Mouse (Mus musculus) hindbrain, embryonic 10.5 days (tissue): ENCODE data around the gene Ncoa1. TPM values are rescaled to one million over a fixed set of nuclear protein-coding genes. Genes with fewer than 3 reads are reported as not detected.
"Not testable (repeated sequence)": the region's sequence is repeated elsewhere in the genome, so short reads cannot be mapped to it uniquely, and the experiment has no call there.

ENCODE experiments used
- DNase-seq: peaks from one replicate; pipeline ENCODE4 v3.0.0-alpha.2; 2017; ENCODE audit warnings: low spot score
- H3K27ac ChIP-seq: fragments of 300-500 bp; sonication (generic); 2 replicates; pipeline ENCODE4 v1.5.1; 2016; ENCODE audit warnings: mild to moderate bottlenecking, moderate library complexity
- H3K27me3 ChIP-seq: fragments of 300-500 bp; sonication (generic); 2 replicates; pipeline ENCODE4 v1.6.1; 2016; ENCODE audit warnings: mild to moderate bottlenecking; ENCODE audit not compliant: poor library complexity, insufficient read depth, severe bottlenecking
- H3K36me3 ChIP-seq: fragments of 300-500 bp; sonication (generic); 2 replicates; pipeline ENCODE4 v1.6.1; 2016; ENCODE audit warnings: mild to moderate bottlenecking, moderate library complexity
- H3K4me1 ChIP-seq: fragments of 300-500 bp; sonication (generic); replicated peaks from 2 replicates; pipeline ENCODE4 v1.6.1; 2016; ENCODE audit warnings: mild to moderate bottlenecking
- H3K4me3 ChIP-seq: fragments of 300-500 bp; sonication (generic); 2 replicates; pipeline ENCODE4 v1.5.1; 2016; ENCODE audit warnings: mild to moderate bottlenecking, moderate library complexity
- H3K9me3 ChIP-seq: fragments of 300-500 bp; sonication (generic); 2 replicates; pipeline ENCODE4 v1.6.1; 2016; ENCODE audit warnings: mild to moderate bottlenecking, moderate library complexity
- WGBS: fragments of 180-500 bp; shearing (Covaris S2); methylation state at CpG from one replicate; pipeline ENCODE4 v1.1.7; 2016; 5-methylcytosine and 5-hydroxymethylcytosine counted together
- polyA plus RNA-seq: library from polyadenylated mRNA; unstranded; fragments of >200 nt; fragmentation: Nextera tagmentation; extraction: Ambion mirVana; gene quantifications from 2 replicates; pipeline ENCODE4 v1.2.1, GENCODE M21; 2016

The Ncoa1 gene
- polyA plus RNA-seq, 1 experiment from 2014 or later: 2.8 TPM

- Histone ChIP-seq H3K36me3 (no peaks in the 10 kb centered on the region), H3K9me3 (no peaks in the 10 kb centered on the region), H3K27ac (no peak overlapping the region), H3K27me3 (no peaks in the 10 kb centered on the region), H3K4me1 (peaks cover 8% of the 10 kb centered on the region), H3K4me3 (no peak overlapping the region)
- 88% methylated on average over 4 of the region's 4 CpGs for WGBS
- DNase-seq: no peak
Measured at GRCm38 (mm10) chr12:4376475-4376874, 100.5 kb downstream of the Ncoa1 start.

DNA sequence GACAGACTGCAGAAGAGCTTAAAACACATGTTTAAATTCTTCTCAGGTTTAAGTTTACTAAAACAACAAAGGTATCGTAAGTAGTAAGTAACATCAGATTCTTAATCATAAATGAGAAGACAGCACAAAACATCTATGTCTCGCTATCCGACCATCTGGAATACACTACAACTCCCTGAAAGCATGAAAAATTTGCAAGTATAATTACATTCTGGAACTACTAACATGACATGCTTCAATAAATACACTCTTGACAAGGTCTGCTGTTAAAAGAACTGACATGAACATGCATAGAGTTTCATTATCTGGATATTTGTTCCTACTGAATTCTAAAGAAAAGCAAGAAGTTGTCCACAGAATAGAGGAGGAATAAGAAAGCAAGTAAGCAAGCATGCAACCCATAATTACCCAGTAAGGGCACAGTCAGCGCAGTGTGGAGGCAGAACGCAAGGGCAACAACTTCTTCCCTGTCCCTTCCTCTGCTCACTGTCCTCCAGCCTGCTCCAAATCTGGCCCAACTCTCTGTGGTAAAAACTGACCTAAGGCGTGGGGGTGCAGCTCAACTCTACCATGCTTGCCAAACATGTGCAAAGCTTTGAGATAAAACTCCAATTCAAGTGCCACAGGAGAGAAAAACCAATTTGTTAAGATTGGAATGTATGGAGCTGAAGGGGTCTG, 102.0 kb downstream of the Ncoa1 start:
- Histone ChIP-seq H3K9me3 (no peaks in the 10 kb centered on the region), H3K4me1 (peaks cover 8% of the 10 kb centered on the region), H3K27me3 (no peaks in the 10 kb centered on the region), H3K36me3 (no peaks in the 10 kb centered on the region), H3K4me3 (no peak overlapping the region), H3K27ac (no peak overlapping the region)
- DNase-seq: no peak
- 67% methylated on average over 6 of the region's 6 CpGs for WGBS

- Histone ChIP-seq H3K27me3 (no peaks in the 10 kb centered on the region), H3K9me3 (no peaks in the 10 kb centered on the region), H3K4me1 (peaks cover 8% of the 10 kb centered on the region), H3K4me3 (no peak overlapping the region), H3K27ac (no peak overlapping the region), H3K36me3 (no peaks in the 10 kb centered on the region)
- DNase-seq: no peak
- WGBS: 85% methylated on average over 1 of the region's 1 CpGs
Measured at GRCm38 (mm10) chr12:4371406-4371805, 105.6 kb downstream of the Ncoa1 start.

DNA sequence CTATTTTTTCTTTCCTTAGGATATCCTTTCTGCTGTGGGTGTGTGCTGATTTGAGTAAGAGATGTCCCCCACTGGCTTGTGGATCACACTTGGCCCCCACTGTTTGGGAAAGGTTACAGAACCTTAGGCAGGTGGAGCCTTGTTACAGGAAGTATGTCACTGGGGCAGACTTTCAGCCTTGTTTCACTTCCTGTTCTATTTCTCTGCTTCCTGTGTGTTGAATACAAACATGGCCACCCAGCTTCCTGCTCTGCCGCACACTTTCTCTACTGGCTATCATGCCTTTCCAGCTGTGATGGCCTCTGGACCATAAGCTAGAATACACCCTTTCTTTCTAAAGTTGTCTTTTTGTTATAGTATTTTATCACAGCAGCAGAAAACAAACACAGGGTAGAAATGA, 111.0 kb downstream of the Ncoa1 start:
- no peak for DNase-seq
- H3K4me1 ChIP-seq: no peaks in the 10 kb centered on the region
- H3K9me3 ChIP-seq: no peaks in the 10 kb centered on the region
- WGBS: 94% methylated on average over 1 of the region's 1 CpGs
- H3K4me3 ChIP-seq: no peak overlapping the region
- no peak overlapping the region for H3K27ac ChIP-seq
- H3K27me3 ChIP-seq: no peaks in the 10 kb centered on the region
- no peaks in the 10 kb centered on the region for H3K36me3 ChIP-seq

DNA sequence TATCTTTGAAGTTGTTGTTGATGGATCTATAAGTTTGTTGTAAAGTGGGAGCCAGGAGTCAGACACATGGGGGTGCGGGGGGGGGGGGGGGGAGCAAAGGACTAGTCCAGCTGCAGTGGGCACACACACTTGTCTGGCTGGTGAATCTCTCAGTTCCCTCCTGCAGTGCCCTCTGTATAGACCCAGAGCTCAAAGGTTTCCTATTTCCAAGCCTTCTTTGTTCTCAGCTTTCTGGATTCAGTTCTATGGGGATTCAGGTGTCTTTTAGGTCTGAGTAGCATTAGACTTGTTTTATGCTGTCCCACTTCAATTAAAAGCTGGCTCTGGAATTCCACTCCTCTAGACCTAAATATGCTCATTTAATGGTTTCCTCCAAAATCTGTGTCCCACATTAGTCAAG, 117.5 kb downstream of the Ncoa1 start:
- H3K27me3 ChIP-seq: no peaks in the 10 kb centered on the region
- 12% methylated on average over 1 of the region's 1 CpGs for WGBS
- H3K27ac ChIP-seq: no peak overlapping the region
- H3K4me1 ChIP-seq: peaks cover 13% of the 10 kb centered on the region
- no peaks in the 10 kb centered on the region for H3K9me3 ChIP-seq
- H3K36me3 ChIP-seq: no peaks in the 10 kb centered on the region
- DNase-seq: no peak
- no peak overlapping the region for H3K4me3 ChIP-seq

DNA sequence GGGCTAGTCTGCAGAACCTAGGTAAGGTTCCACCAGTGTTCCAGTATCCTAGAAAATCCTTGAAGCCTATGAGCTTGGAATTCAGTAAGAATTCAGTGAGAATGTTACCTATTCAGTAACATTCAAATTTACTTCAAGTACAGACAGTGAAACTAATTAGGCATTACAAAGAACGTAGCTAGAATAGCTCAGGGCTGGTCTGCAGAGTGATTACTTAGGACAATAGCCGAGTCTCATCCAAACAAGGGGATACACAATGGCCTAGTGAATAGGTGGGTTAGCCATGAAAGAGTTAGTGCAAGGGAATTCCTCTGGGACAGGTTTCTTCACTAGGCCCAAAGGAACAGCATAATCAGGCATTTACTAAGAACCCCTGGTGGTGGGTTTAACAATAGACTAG, 118.3 kb downstream of the Ncoa1 start:
- H3K4me3 ChIP-seq, H3K27me3 ChIP-seq, DNase-seq, H3K9me3 ChIP-seq, H3K36me3 ChIP-seq, H3K27ac ChIP-seq: not testable (repeated sequence)
- peaks cover 13% of the 10 kb centered on the region for H3K4me1 ChIP-seq
- 29% methylated on average over 2 of the region's 2 CpGs for WGBS

DNA sequence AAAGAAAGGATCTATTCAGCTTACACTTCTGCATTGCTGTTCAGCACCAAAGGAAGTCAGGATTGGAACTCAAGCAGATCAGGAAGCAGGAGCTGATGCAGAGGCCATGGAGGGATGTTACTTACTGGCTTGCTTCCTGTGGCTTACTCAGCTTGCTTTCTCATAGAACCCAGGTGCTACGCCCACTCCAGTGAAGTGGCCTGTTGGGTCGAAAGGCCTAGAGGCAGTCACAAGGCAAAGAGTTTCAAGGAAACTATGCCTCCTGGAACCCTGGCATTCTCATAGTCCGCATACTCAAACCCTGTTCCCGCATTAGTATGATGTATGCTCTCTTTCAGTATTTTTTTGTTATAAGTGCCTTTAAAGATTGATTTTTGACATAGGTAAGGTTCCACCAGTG, 118.9 kb downstream of the Ncoa1 start:
- Histone ChIP-seq H3K4me3 (no peak overlapping the region), H3K9me3 (no peaks in the 10 kb centered on the region), H3K27ac (no peak overlapping the region), H3K4me1 (peaks cover 13% of the 10 kb centered on the region), H3K27me3 (no peaks in the 10 kb centered on the region), H3K36me3 (no peaks in the 10 kb centered on the region)
- no peak for DNase-seq
- WGBS: 94% methylated on average over 4 of the region's 4 CpGs

DNA sequence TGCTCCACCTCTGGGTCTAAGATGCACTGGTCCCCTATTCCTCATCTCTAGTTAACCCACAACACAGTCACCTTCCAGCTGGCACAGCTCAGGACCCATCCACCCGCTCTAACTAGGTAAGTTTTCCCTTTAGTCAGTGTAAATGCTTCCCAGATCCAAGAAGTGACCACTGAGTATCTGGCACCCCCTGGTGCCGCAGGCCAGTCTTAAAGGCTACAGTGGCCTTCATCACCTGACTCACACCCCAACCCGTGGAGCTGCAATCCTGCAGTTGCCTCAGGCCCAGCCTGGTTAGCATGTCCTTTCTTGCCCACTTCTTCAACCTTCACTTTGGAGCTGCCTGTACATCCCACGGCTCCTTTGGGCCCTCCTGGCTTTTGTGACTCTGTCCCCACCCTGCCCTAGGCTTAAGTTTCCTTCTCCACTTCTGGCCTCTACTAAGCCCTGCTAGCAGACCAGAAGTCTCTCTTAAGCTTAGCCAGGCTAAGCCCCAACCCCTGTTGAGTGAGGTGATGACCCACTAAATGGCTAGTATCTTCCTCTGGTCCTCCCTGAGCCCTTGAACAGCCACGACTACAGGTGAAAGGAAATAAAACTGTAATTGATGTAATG, 120.0 kb downstream of the Ncoa1 start:
- Histone ChIP-seq H3K27me3 (no peaks in the 10 kb centered on the region), H3K4me1 (peaks cover 13% of the 10 kb centered on the region), H3K9me3 (no peaks in the 10 kb centered on the region), H3K27ac (no peak overlapping the region), H3K36me3 (no peaks in the 10 kb centered on the region), H3K4me3 (no peak overlapping the region)
- WGBS: 82% methylated on average over 5 of the region's 5 CpGs
- DNase-seq: no peak

DNA sequence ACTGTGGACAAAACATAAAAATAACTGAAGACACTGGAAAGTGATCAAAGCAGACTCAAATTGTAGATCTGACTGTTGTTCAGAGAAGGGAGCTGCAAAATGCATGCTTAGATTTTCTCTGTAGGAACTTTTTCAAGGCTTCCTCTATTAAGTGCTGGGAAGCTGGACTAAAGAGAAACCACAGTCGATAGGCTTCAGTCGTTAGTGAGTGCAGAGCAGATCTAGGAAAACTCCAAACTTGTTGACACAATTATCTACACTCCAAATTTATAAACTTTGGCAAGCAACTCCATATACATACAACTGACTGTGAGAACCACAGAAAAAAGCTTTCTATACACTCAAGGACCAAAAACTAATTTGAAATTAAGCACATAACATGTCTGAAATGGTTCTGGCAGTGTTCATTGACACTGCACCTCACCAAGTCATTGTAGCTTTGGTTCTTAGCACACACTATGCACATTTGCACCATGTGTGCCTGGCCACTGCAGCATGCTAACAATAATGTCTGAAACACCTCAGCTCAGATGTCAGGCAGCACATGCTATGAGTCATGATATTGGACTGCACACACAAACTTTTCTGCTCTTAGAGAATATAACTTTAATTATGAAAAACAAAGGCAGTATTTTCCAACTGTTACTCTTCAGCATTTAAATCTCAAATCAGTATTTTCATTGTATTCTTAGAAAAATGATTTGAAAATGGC, 121.8 kb downstream of the Ncoa1 start:
- no peaks in the 10 kb centered on the region for H3K9me3 ChIP-seq
- H3K4me1 ChIP-seq: peaks cover 13% of the 10 kb centered on the region
- H3K4me3 ChIP-seq: no peak overlapping the region
- DNase-seq: no peak
- no peak overlapping the region for H3K27ac ChIP-seq
- WGBS: 81% methylated on average over 2 of the region's 2 CpGs
- no peaks in the 10 kb centered on the region for H3K27me3 ChIP-seq
- H3K36me3 ChIP-seq: no peaks in the 10 kb centered on the region

DNA sequence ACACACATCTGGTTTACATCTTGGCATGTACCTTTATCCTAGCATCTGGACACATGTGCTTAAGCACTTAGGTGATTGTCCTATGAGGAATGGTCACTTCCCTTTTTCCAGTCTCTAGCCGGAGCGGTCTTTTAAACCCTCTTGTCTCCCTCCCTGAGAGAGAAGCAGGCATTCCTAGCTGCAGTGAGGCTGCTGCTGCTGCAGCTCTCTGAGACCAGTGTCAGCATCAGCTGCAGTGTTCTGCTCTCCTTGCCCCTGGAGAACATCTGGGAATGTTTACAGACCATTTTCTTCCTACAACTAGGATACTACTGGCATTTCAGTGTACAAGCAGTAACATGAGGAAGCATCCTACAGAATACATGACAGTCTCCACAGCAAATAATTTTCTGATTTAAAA, 133.8 kb downstream of the Ncoa1 start:
- DNase-seq: no peak
- WGBS: 73% methylated on average over 2 of the region's 2 CpGs
- no peak overlapping the region for H3K4me3 ChIP-seq
- H3K27ac ChIP-seq: no peak overlapping the region
- H3K27me3 ChIP-seq: no peaks in the 10 kb centered on the region
- H3K9me3 ChIP-seq: no peaks in the 10 kb centered on the region
- H3K4me1 ChIP-seq: no peaks in the 10 kb centered on the region
- no peaks in the 10 kb centered on the region for H3K36me3 ChIP-seq

- H3K4me1 ChIP-seq: no peaks in the 10 kb centered on the region
- H3K27ac ChIP-seq: no peak overlapping the region
- H3K9me3 ChIP-seq: no peaks in the 10 kb centered on the region
- DNase-seq: no peak
- 77% methylated on average over 3 of the region's 3 CpGs for WGBS
- no peaks in the 10 kb centered on the region for H3K27me3 ChIP-seq
- H3K4me3 ChIP-seq: no peak overlapping the region
- H3K36me3 ChIP-seq: no peaks in the 10 kb centered on the region
Measured at GRCm38 (mm10) chr12:4342087-4342486, 134.9 kb downstream of the Ncoa1 start.

- Histone ChIP-seq H3K4me1 (no peaks in the 10 kb centered on the region), H3K9me3 (no peaks in the 10 kb centered on the region), H3K27me3 (no peaks in the 10 kb centered on the region), H3K36me3 (no peaks in the 10 kb centered on the region), H3K27ac (no peak overlapping the region), H3K4me3 (no peak overlapping the region)
- DNase-seq: no peak
- WGBS: 78% methylated on average over 3 of the region's 3 CpGs
Measured at GRCm38 (mm10) chr12:4340325-4340924, 136.6 kb downstream of the Ncoa1 start.

GRCm38 (mm10) chr12:4323604-4324003, 153.4 kb downstream of the Ncoa1 start:
- no peak for DNase-seq
- Histone ChIP-seq H3K27me3 (no peaks in the 10 kb centered on the region), H3K9me3 (no peaks in the 10 kb centered on the region), H3K36me3 (no peaks in the 10 kb centered on the region), H3K4me1 (no peaks in the 10 kb centered on the region), H3K27ac (no peak overlapping the region), H3K4me3 (no peak overlapping the region)
- WGBS: 76% methylated on average over 5 of the region's 5 CpGs
